Mouse (Mus musculus) liver, adult 2 months (tissue): ENCODE data around the gene Lmod1. TPM values are rescaled to one million over a fixed set of nuclear protein-coding genes. Genes with fewer than 3 reads are reported as not detected.

ENCODE experiments used
- DNase-seq: peaks from one replicate; pipeline ENCODE4 v3.0.0-alpha.2; 2011; ENCODE audit warnings: low read depth, low spot score; ENCODE audit errors: extremely low read depth
- H3K27ac ChIP-seq: fragments of 200-500 bp; replicated peaks from 2 replicates; pipeline ENCODE4 v1.5.1; 2012; ENCODE audit warnings: low read depth, mild to moderate bottlenecking, control low read depth, inconsistent platforms, low read length; ENCODE audit not compliant: insufficient read depth
- H3K27me3 ChIP-seq: fragments of 200-500 bp; 2 replicates; pipeline ENCODE4 v1.6.1; 2012; ENCODE audit warnings: mild to moderate bottlenecking, moderate library complexity, low read length, inconsistent platforms; ENCODE audit not compliant: control insufficient read depth, insufficient read depth
- H3K36me3 ChIP-seq: fragments of 200-500 bp; 2 replicates; pipeline ENCODE4 v1.6.1; 2012; ENCODE audit warnings: low read length, inconsistent platforms; ENCODE audit not compliant: control insufficient read depth, insufficient read depth
- H3K4me1 ChIP-seq: fragments of 200-500 bp; 2 replicates; pipeline ENCODE4 v1.6.1; 2011; ENCODE audit warnings: low read length; ENCODE audit not compliant: control insufficient read depth, insufficient read depth
- H3K4me3 ChIP-seq: fragments of 200-500 bp; 2 replicates; pipeline ENCODE4 v1.5.1; 2011; ENCODE audit warnings: low read depth, mild to moderate bottlenecking, control low read depth, low read length, moderate library complexity; ENCODE audit not compliant: insufficient read depth
- H3K79me2 ChIP-seq: fragments of 200-500 bp; 2 replicates; pipeline ENCODE4 v1.6.1; 2012; ENCODE audit warnings: inconsistent platforms, mild to moderate bottlenecking, low read length, moderate library complexity; ENCODE audit not compliant: control insufficient read depth, insufficient read depth
- H3K9ac ChIP-seq: fragments of 200-500 bp; 2 replicates; pipeline ENCODE4 v1.6.1; 2012; ENCODE audit warnings: low read depth, mild to moderate bottlenecking, control low read depth, inconsistent platforms, low read length
- CTCF ChIP-seq: fragments of 200-500 bp; IDR thresholded peaks from 2 replicates; pipeline ENCODE4 v1.5.1; 2011; ENCODE audit warnings: low read depth, low read length, control low read depth
- POLR2A ChIP-seq: fragments of 200-500 bp; IDR thresholded peaks from 2 replicates; pipeline ENCODE4 v1.6.1; 2011; ENCODE audit warnings: low read length, control low read depth; ENCODE audit not compliant: insufficient read depth; ENCODE audit errors: extremely low read depth
- WGBS: fragments of 180-500 bp; shearing (Covaris S2); methylation state at CpG from one replicate; pipeline ENCODE4 v1.1.7; 2018; 5-methylcytosine and 5-hydroxymethylcytosine counted together
- polyA plus RNA-seq: library from polyadenylated mRNA; depleted of rRNA; stranded (reverse); fragments of >200 nt; gene quantifications from 2 replicates; pipeline ENCODE4 v1.2.3, GENCODE M21; 2012
- total RNA-seq: library from RNA; depleted of rRNA; stranded (reverse); fragments of >200 nt; gene quantifications from 2 replicates; pipeline ENCODE4 v1.2.3, GENCODE M21; 2014

Gene Lmod1
- total and polyA plus RNA-seq, 2 experiments, result 0.09 to 0.17 TPM

DNA sequence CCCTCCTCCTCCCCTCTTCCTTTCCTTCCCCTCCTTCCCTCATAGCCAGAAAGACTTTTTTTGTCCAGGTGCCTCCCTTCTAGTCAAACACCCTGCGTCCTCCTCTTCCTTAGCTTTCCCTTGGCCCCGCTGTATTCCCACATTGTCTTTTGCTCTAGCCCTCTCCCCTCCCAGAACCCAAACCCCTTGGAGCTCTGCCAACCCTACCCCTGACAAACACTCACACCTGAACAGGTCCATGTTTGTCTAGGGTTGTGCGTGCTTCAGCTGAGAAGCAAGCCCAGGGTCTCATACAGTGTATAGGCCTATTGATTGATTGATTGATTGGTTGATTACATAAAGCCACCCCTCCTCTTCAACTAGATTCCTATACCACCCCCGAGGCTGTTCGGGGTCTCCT is 44.8 kb downstream of the Lmod1 start:
- no peak overlapping the region for H3K4me3 ChIP-seq
- DNase-seq, result no peak
- H3K36me3 ChIP-seq, result no peaks in the 10 kb centered on the region
- 68% methylated on average over 5 of the region's 5 CpGs for WGBS
- H3K27ac ChIP-seq, result no peak overlapping the region
- TF ChIP-seq CTCF, result no peak
- TF ChIP-seq POLR2A, result no peak
- H3K27me3 ChIP-seq, result no peaks in the 10 kb centered on the region
- H3K79me2 ChIP-seq, result no peaks in the 10 kb centered on the region
- H3K9ac ChIP-seq, result no peak overlapping the region
- peaks cover 2% of the 10 kb centered on the region; the same call in 1 of the 2 replicates for H3K4me1 ChIP-seq

GRCm38 (mm10) chr1:135373171-135373677 is 48.6 kb downstream of the Lmod1 start:
- no peak for TF ChIP-seq POLR2A
- no peak for TF ChIP-seq CTCF
- Histone ChIP-seq H3K9ac (no peak overlapping the region), H3K4me1 (peaks cover 5% of the 10 kb centered on the region; the same call in 1 of the 2 replicates), H3K27me3 (no peaks in the 10 kb centered on the region), H3K4me3 (no peak overlapping the region), H3K27ac (no peak overlapping the region), H3K36me3 (no peaks in the 10 kb centered on the region), H3K79me2 (no peaks in the 10 kb centered on the region)
- 88% methylated on average over 4 of the region's 4 CpGs for WGBS
- no peak for DNase-seq

DNA sequence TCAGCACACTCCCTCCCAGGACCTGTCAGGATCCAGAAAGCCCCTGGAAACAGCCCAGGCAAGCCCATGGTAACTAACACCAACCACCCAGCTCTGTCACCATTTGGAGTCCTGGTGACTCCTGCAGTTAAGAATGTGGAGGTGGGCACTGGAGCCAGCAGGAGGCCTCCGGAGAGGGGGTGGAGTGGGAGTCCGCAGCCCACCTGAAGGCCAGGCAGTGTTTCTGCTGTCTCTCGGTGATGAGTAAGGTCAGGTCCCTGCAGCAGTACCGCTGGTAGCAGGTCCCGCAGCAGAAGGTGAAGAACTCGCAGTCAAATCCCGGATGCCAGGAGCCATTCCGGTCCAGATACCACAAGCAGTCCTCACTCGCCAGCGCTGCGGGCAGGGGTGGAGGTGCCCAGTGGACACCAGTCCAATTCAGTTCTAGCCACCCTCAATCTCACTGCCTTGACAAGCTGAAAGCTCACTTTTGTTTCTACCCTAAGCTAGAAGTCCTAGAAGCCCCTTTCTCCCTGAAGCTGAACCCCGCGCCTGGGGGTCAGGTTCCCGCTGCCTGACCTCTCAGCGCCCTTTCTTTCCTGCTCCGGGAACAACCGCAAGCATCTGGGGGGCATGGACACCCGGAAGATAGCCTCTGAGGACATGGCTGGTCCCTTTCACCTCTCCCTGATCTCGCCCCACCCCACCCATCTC is 49.7 kb downstream of the Lmod1 start:
- DNase-seq, result no peak
- Histone ChIP-seq H3K79me2 (no peaks in the 10 kb centered on the region), H3K9ac (peak overlapping the region; percentile 50), H3K4me1 (0 out of 2 replicates have a peak, but pooled peaks cover 2% of the 10 kb centered on the region), H3K27ac (no peak overlapping the region), H3K27me3 (no peaks in the 10 kb centered on the region), H3K4me3 (peak overlapping the region; percentile 55), H3K36me3 (no peaks in the 10 kb centered on the region)
- TF ChIP-seq CTCF (no peak), POLR2A (no peak)
- 13% methylated on average over 19 of the region's 19 CpGs for WGBS

- WGBS, result 3% methylated on average over 38 of the region's 38 CpGs
- Histone ChIP-seq H3K36me3 (no peaks in the 10 kb centered on the region), H3K27me3 (no peaks in the 10 kb centered on the region), H3K9ac (peak within 1 kb of the TSS; percentile 50), H3K4me1 (0 out of 2 replicates have a peak, but pooled peaks cover 2% of the 10 kb centered on the region), H3K27ac (no peak within 1 kb of the TSS), H3K4me3 (peak within 1 kb of the TSS; percentile 55), H3K79me2 (no peaks in the 10 kb centered on the region)
- peak; percentile 6 for DNase-seq
- TF ChIP-seq CTCF (no peak), POLR2A (no peak)
These were observed 50.4 kb downstream of the Lmod1 start, which contains the start of gene Shisa4 for GRCm38 (mm10) chr1:135374868-135375581. TSS of gene Shisa4 (minus strand) at chr1:135375237.

GRCm38 (mm10) chr1:135378576-135378975 is 54.0 kb downstream of the Lmod1 start:
- H3K4me1 ChIP-seq, result 0 out of 2 replicates have a peak, but pooled peaks cover 2% of the 10 kb centered on the region
- 69% methylated on average over 9 of the region's 9 CpGs for WGBS
- H3K4me3 ChIP-seq, result no peak overlapping the region
- no peak overlapping the region for H3K9ac ChIP-seq
- H3K27ac ChIP-seq, result no peak overlapping the region
- no peaks in the 10 kb centered on the region for H3K27me3 ChIP-seq
- DNase-seq, result no peak
- 0 out of 2 replicates have a peak, but pooled peaks cover 2% of the 10 kb centered on the region for H3K36me3 ChIP-seq
- TF ChIP-seq CTCF, result no peak
- no peak for TF ChIP-seq POLR2A
- no peaks in the 10 kb centered on the region for H3K79me2 ChIP-seq
